In genomic region chr6:127196985-127197384, GRCm38 (mm10) we compare ENCODE assay signal across 14 mouse cellular contexts.
"Had no signal": no experiment of that assay in that cellular context is flagged by ENCODE, and none has a peak within 500 bp of the region (broad histone marks: within the 10 kb centered on the region; RNA-seq: fewer than 3 reads in every experiment).

No protein-coding gene starts in this region.

- DNase-seq: gastrocnemius, postnatal 14 days; gastrocnemius, postnatal 36 days; heart, adult 18-20 months; heart, postnatal 10 days; heart, postnatal 4 days; kidney, adult 11 months; kidney, adult 2 months; kidney, adult 9 months; kidney, postnatal 10 days; kidney, postnatal 25 days; kidney, postnatal 4 days; liver had no signal

- ATAC-seq: hindbrain, postnatal 0 days; intestine, embryonic 16.5 days had no signal
